Mouse (Mus musculus) brain, embryonic 14.5 days (tissue): ENCODE measurements at regions not wholly inside any gene's neighbourhood (a gene's known extent, or its start where the extent isn't known, plus 50 kb on each side); places are given as distances from the start of the nearest gene placed in this dataset.

ENCODE experiments used
- CTCF ChIP-seq: fragments of 200-500 bp; IDR thresholded peaks from 2 replicates; pipeline ENCODE4 v1.5.1; 2012; ENCODE audit warnings: inconsistent platforms, mild to moderate bottlenecking, moderate library complexity, borderline replicate concordance; ENCODE audit not compliant: insufficient read depth, insufficient read length; ENCODE audit errors: extremely low read depth
- POLR2A ChIP-seq: fragments of 200-500 bp; IDR thresholded peaks from 2 replicates; pipeline ENCODE4 v1.6.1; 2012; ENCODE audit warnings: mild to moderate bottlenecking, inconsistent platforms, borderline replicate concordance; ENCODE audit not compliant: poor library complexity, insufficient read depth, insufficient read length, severe bottlenecking; ENCODE audit errors: extremely low read depth

- no peak for TF ChIP-seq POLR2A
- no peak for TF ChIP-seq CTCF
These were observed 444.0 kb upstream of the Klf12 start for GRCm38 (mm10) chr14:100728433-100728832.
